Mouse (Mus musculus): ENCODE results near the gene Tmem202.
A peak's percentile ranks its signal among the peaks of the same experiment; 100 is the strongest.

The Tmem202 gene

GRCm38 (mm10) chr9:59539441-59540137, at the start of gene Tmem202, which contains the start of gene Hexa:
Gene Tmem202, minus strand, starts transcription at chr9:59539847.
Gene Hexa, plus strand, starts transcription at chr9:59539540.
- DNase-seq (ENCODE audit: low spot score) = peak; percentile 84

- DNase-seq (ENCODE audit: low spot score) = peak; percentile 82
Observed at GRCm38 (mm10) chr9:59588710-59589671, 49.3 kb upstream of the Tmem202 start.

- peak; percentile 58 for DNase-seq (ENCODE audit: low spot score)
Observed at GRCm38 (mm10) chr9:59588252-59588651, 48.6 kb upstream of the Tmem202 start.

GRCm38 (mm10) chr9:59584871-59585308, 45.2 kb upstream of the Tmem202 start:
- DNase-seq (ENCODE audit: low spot score) = peak; percentile 87

- no peak for DNase-seq (ENCODE audit: low spot score)
Observed at GRCm38 (mm10) chr9:59578505-59578867, 38.8 kb upstream of the Tmem202 start.

- DNase-seq (ENCODE audit: low spot score) = peak; percentile 90
Observed at GRCm38 (mm10) chr9:59577844-59578504, 38.3 kb upstream of the Tmem202 start, which contains the start of gene Celf6. Gene Celf6, plus strand, starts transcription at chr9:59577917.

GRCm38 (mm10) chr9:59577401-59577800, 37.8 kb upstream of the Tmem202 start:
- no peak for DNase-seq (ENCODE audit: low spot score)

GRCm38 (mm10) chr9:59571852-59572251, 32.2 kb upstream of the Tmem202 start:
- DNase-seq (ENCODE audit: low spot score) = no peak

GRCm38 (mm10) chr9:59567111-59567510, 27.5 kb upstream of the Tmem202 start:
- peak; percentile 73 for DNase-seq (ENCODE audit: low spot score)

GRCm38 (mm10) chr9:59565600-59565999, 26.0 kb upstream of the Tmem202 start:
- peak; percentile 80 for DNase-seq (ENCODE audit: low spot score)

GRCm38 (mm10) chr9:59553719-59554118, 14.1 kb upstream of the Tmem202 start:
- no peak for DNase-seq (ENCODE audit: low spot score)

GRCm38 (mm10) chr9:59552610-59553009, 13.0 kb upstream of the Tmem202 start:
- no peak for DNase-seq (ENCODE audit: low spot score)

GRCm38 (mm10) chr9:59551620-59552031, 12.0 kb upstream of the Tmem202 start:
- DNase-seq (ENCODE audit: low spot score) = peak; percentile 41

- DNase-seq (ENCODE audit: low spot score) = no peak
Observed at GRCm38 (mm10) chr9:59551017-59551416, 11.4 kb upstream of the Tmem202 start.

GRCm38 (mm10) chr9:59550077-59550476, 10.4 kb upstream of the Tmem202 start:
- DNase-seq (ENCODE audit: low spot score) = no peak

- no peak for DNase-seq (ENCODE audit: low spot score)
Observed at GRCm38 (mm10) chr9:59548961-59549487, 9.4 kb upstream of the Tmem202 start.

GRCm38 (mm10) chr9:59547869-59548268, 8.2 kb upstream of the Tmem202 start:
- DNase-seq (ENCODE audit: low spot score) = no peak

GRCm38 (mm10) chr9:59544739-59545138, 5.1 kb upstream of the Tmem202 start:
- DNase-seq (ENCODE audit: low spot score) = no peak

- DNase-seq (ENCODE audit: low spot score) = no peak
Observed at GRCm38 (mm10) chr9:59542766-59543324, 3.2 kb upstream of the Tmem202 start.

- no peak for DNase-seq (ENCODE audit: low spot score)
Observed at GRCm38 (mm10) chr9:59541617-59542016, 2.0 kb upstream of the Tmem202 start.

- peak; percentile 37 for DNase-seq (ENCODE audit: low spot score)
Observed at GRCm38 (mm10) chr9:59537651-59538050, 2.0 kb downstream of the Tmem202 start.

GRCm38 (mm10) chr9:59533889-59534288, 5.8 kb downstream of the Tmem202 start:
- DNase-seq (ENCODE audit: low spot score) = no peak
